Mouse (Mus musculus): ENCODE measurements around the gene Gtpbp4.
"Not testable (repeated sequence)": the region's sequence is repeated elsewhere in the genome, so short reads cannot be mapped to it uniquely, and the experiment has no call there.

Gene Gtpbp4

GRCm38 (mm10) chr13:8995990-8996786 lies at the start of gene Gtpbp4:
Gtpbp4 (minus strand) TSS chr13:8996083.
- in situ Hi-C loops (cut with MboI; ENCODE audit: low sequenced_read_pairs), result no loop called here

- in situ Hi-C loops (cut with MboI; ENCODE audit: low sequenced_read_pairs), result no loop called here
These were observed 48.8 kb upstream of the Gtpbp4 start for GRCm38 (mm10) chr13:9044731-9045130.

GRCm38 (mm10) chr13:9043289-9044049 lies 47.6 kb upstream of the Gtpbp4 start:
- in situ Hi-C loops (cut with MboI; ENCODE audit: low sequenced_read_pairs), result no loop called here

GRCm38 (mm10) chr13:9040626-9041025 lies 44.7 kb upstream of the Gtpbp4 start:
- in situ Hi-C loops (cut with MboI; ENCODE audit: low sequenced_read_pairs), result no loop called here

GRCm38 (mm10) chr13:9031996-9032661 lies 36.2 kb upstream of the Gtpbp4 start:
- in situ Hi-C loops (cut with MboI; ENCODE audit: low sequenced_read_pairs), result no loop called here

- in situ Hi-C loops (cut with MboI; ENCODE audit: low sequenced_read_pairs), result no loop called here
These were observed 34.5 kb upstream of the Gtpbp4 start for GRCm38 (mm10) chr13:9030364-9030763.

GRCm38 (mm10) chr13:9027251-9027650 lies 31.4 kb upstream of the Gtpbp4 start:
- in situ Hi-C loops (cut with MboI; ENCODE audit: low sequenced_read_pairs), result no loop called here

GRCm38 (mm10) chr13:9022623-9023022 lies 26.7 kb upstream of the Gtpbp4 start:
- in situ Hi-C loops (cut with MboI; ENCODE audit: low sequenced_read_pairs), result no loop called here

GRCm38 (mm10) chr13:9021556-9021955 lies 25.7 kb upstream of the Gtpbp4 start:
- in situ Hi-C loops (cut with MboI; ENCODE audit: low sequenced_read_pairs), result no loop called here

GRCm38 (mm10) chr13:9019713-9020112 lies 23.8 kb upstream of the Gtpbp4 start:
- in situ Hi-C loops (cut with MboI; ENCODE audit: low sequenced_read_pairs), result no loop called here

GRCm38 (mm10) chr13:9018974-9019587 lies 23.2 kb upstream of the Gtpbp4 start:
- in situ Hi-C loops (cut with MboI; ENCODE audit: low sequenced_read_pairs), result no loop called here

GRCm38 (mm10) chr13:9017190-9017589 lies 21.3 kb upstream of the Gtpbp4 start:
- in situ Hi-C loops (cut with MboI; ENCODE audit: low sequenced_read_pairs), result no loop called here

- in situ Hi-C loops (cut with MboI; ENCODE audit: low sequenced_read_pairs), result no loop called here
These were observed 18.5 kb upstream of the Gtpbp4 start for GRCm38 (mm10) chr13:9014431-9014830.

GRCm38 (mm10) chr13:9013483-9013882 lies 17.6 kb upstream of the Gtpbp4 start:
- in situ Hi-C loops (cut with MboI; ENCODE audit: low sequenced_read_pairs), result no loop called here

- in situ Hi-C loops (cut with MboI; ENCODE audit: low sequenced_read_pairs), result no loop called here
These were observed 15.9 kb upstream of the Gtpbp4 start for GRCm38 (mm10) chr13:9011596-9012350.

GRCm38 (mm10) chr13:9003306-9003705 lies 7.4 kb upstream of the Gtpbp4 start:
- in situ Hi-C loops (cut with MboI; ENCODE audit: low sequenced_read_pairs), result no loop called here

- in situ Hi-C loops (cut with MboI; ENCODE audit: low sequenced_read_pairs), result no loop called here
These were observed 3.6 kb upstream of the Gtpbp4 start for GRCm38 (mm10) chr13:8999464-8999863.

GRCm38 (mm10) chr13:8997221-8997620 lies 1.3 kb upstream of the Gtpbp4 start:
- in situ Hi-C loops (cut with MboI; ENCODE audit: low sequenced_read_pairs), result not testable (repeated sequence)

GRCm38 (mm10) chr13:8995159-8995989 lies 509 bp downstream of the Gtpbp4 start:
- in situ Hi-C loops (cut with MboI; ENCODE audit: low sequenced_read_pairs), result no loop called here

- in situ Hi-C loops (cut with MboI; ENCODE audit: low sequenced_read_pairs), result no loop called here
These were observed 3.7 kb downstream of the Gtpbp4 start for GRCm38 (mm10) chr13:8992231-8992630.
